Mouse (Mus musculus): ENCODE data around the gene Plxnd1.

- TF ChIP-seq CTCF (IDR thresholded peaks at IDR 0.05; ENCODE audit: borderline replicate concordance, insufficient read depth, low read length) = no peak
- TF ChIP-seq POLR2A (IDR thresholded peaks at IDR 0.05; ENCODE audit: low read depth, low read length) = no peak
Measured at GRCm38 (mm10) chr6:115998758-115999157, 4.0 kb upstream of the Plxnd1 start.
